Mouse (Mus musculus) erythroid progenitor cell, adult 5-6 weeks (primary cell): Measurements from ENCODE around the gene Tmem181a. TPM values are rescaled to one million over a fixed set of nuclear protein-coding genes. Genes with fewer than 3 reads are reported as not detected.
"Not testable (repeated sequence)": the region's sequence is repeated elsewhere in the genome, so short reads cannot be mapped to it uniquely, and the experiment has no call there.

Experiments used
- ATAC-seq: replicated peaks from 2 replicates; pipeline ENCODE4 v1.8.0; 2016; ENCODE audit warnings: moderate number of reproducible peaks, mild to moderate bottlenecking, moderate TSS enrichment, inconsistent platforms; ENCODE audit not compliant: poor library complexity, low FRiP score, severe bottlenecking
- total RNA-seq, 2 experiments: library from RNA; stranded (forward) in 1 of 2; stranded (reverse) in 1 of 2; fragments of 150-400 nt in 1 of 2; fragments of 186-747, 209-891 nt in 1 of 2; gene quantifications; 2 replicates each; pipeline versions ENCODE4 v1.2.3 to v1.2.4; 2015 to 2017; ENCODE audit warnings: low replicate concordance in 2 of 2

Tmem181a gene
- total RNA-seq (2015; ENCODE audit: low replicate concordance) (0.42 and 1.8 TPM in 2 replicates), total RNA-seq (2017; ENCODE audit: low replicate concordance) (0.13 and 0.91 TPM in 2 replicates)

- not testable (repeated sequence) for ATAC-seq
Measured at GRCm38 (mm10) chr17:6256400-6257069, at the start of gene Tmem181a. Gene Tmem181a (plus strand): TSS chr17:6256860.

- no peak for ATAC-seq
Measured at GRCm38 (mm10) chr17:6211721-6212120, 44.9 kb upstream of the Tmem181a start.

- ATAC-seq: no peak
Measured at GRCm38 (mm10) chr17:6215640-6216039, 41.0 kb upstream of the Tmem181a start.

- no peak for ATAC-seq
Measured at GRCm38 (mm10) chr17:6216514-6216913, 40.1 kb upstream of the Tmem181a start.

GRCm38 (mm10) chr17:6232633-6233032 lies 24.0 kb upstream of the Tmem181a start:
- ATAC-seq: not testable (repeated sequence)

- not testable (repeated sequence) for ATAC-seq
Measured at GRCm38 (mm10) chr17:6251298-6251697, 5.4 kb upstream of the Tmem181a start.

- not testable (repeated sequence) for ATAC-seq
Measured at GRCm38 (mm10) chr17:6257070-6257456, 403 bp downstream of the Tmem181a start.

- ATAC-seq: not testable (repeated sequence)
Measured at GRCm38 (mm10) chr17:6269876-6270831, 13.5 kb downstream of the Tmem181a start.

- ATAC-seq: not testable (repeated sequence)
Measured at GRCm38 (mm10) chr17:6270840-6271239, 14.2 kb downstream of the Tmem181a start.

- not testable (repeated sequence) for ATAC-seq
Measured at GRCm38 (mm10) chr17:6271970-6272369, 15.3 kb downstream of the Tmem181a start.

GRCm38 (mm10) chr17:6274693-6275092 lies 18.0 kb downstream of the Tmem181a start:
- not testable (repeated sequence) for ATAC-seq

- not testable (repeated sequence) for ATAC-seq
Measured at GRCm38 (mm10) chr17:6279205-6279604, 22.5 kb downstream of the Tmem181a start.

- not testable (repeated sequence) for ATAC-seq
Measured at GRCm38 (mm10) chr17:6279772-6280171, 23.1 kb downstream of the Tmem181a start.

GRCm38 (mm10) chr17:6280513-6280912 lies 23.9 kb downstream of the Tmem181a start:
- not testable (repeated sequence) for ATAC-seq

- not testable (repeated sequence) for ATAC-seq
Measured at GRCm38 (mm10) chr17:6283137-6283536, 26.5 kb downstream of the Tmem181a start.

GRCm38 (mm10) chr17:6286169-6286568 lies 29.5 kb downstream of the Tmem181a start:
- ATAC-seq: not testable (repeated sequence)

- not testable (repeated sequence) for ATAC-seq
Measured at GRCm38 (mm10) chr17:6289045-6289444, 32.4 kb downstream of the Tmem181a start.

- ATAC-seq: not testable (repeated sequence)
Measured at GRCm38 (mm10) chr17:6293882-6294281, 37.2 kb downstream of the Tmem181a start.

- not testable (repeated sequence) for ATAC-seq
Measured at GRCm38 (mm10) chr17:6297060-6297795, 40.6 kb downstream of the Tmem181a start.
